Mouse (Mus musculus): Measurements from ENCODE around the gene Ecsit.
A peak's percentile ranks its signal among the peaks of the same experiment; 100 is the strongest.

Ecsit gene

GRCm38 (mm10) chr9:22085022-22085834 lies at the start of gene Ecsit:
Gene Ecsit (minus strand): TSS chr9:22085438.
- DNase-seq (ENCODE audit: low spot score), result peak; percentile 79

GRCm38 (mm10) chr9:22134246-22134890 lies 49.1 kb upstream of the Ecsit start:
- no peak for DNase-seq (ENCODE audit: low spot score)

GRCm38 (mm10) chr9:22132220-22132619 lies 47.0 kb upstream of the Ecsit start:
- no peak for DNase-seq (ENCODE audit: low spot score)

GRCm38 (mm10) chr9:22131226-22131981 lies 46.2 kb upstream of the Ecsit start:
- DNase-seq (ENCODE audit: low spot score), result peak; percentile 19

- DNase-seq (ENCODE audit: low spot score), result no peak
These were observed 40.2 kb upstream of the Ecsit start for GRCm38 (mm10) chr9:22125246-22126027.

- DNase-seq (ENCODE audit: low spot score), result no peak
These were observed 38.9 kb upstream of the Ecsit start for GRCm38 (mm10) chr9:22124169-22124568.

GRCm38 (mm10) chr9:22123069-22123609 lies 37.9 kb upstream of the Ecsit start:
- no peak for DNase-seq (ENCODE audit: low spot score)

GRCm38 (mm10) chr9:22122005-22122404 lies 36.8 kb upstream of the Ecsit start:
- DNase-seq (ENCODE audit: low spot score), result no peak

GRCm38 (mm10) chr9:22121545-22121944 lies 36.3 kb upstream of the Ecsit start:
- DNase-seq (ENCODE audit: low spot score), result no peak

- DNase-seq (ENCODE audit: low spot score), result no peak
These were observed 34.3 kb upstream of the Ecsit start for GRCm38 (mm10) chr9:22119543-22119942.

GRCm38 (mm10) chr9:22117754-22118456 lies 32.7 kb upstream of the Ecsit start:
- DNase-seq (ENCODE audit: low spot score), result peak; percentile 29

- DNase-seq (ENCODE audit: low spot score), result peak; percentile 85
These were observed 31.6 kb upstream of the Ecsit start, which contains the start of gene Elof1 for GRCm38 (mm10) chr9:22116740-22117426. Gene Elof1 (minus strand): TSS chr9:22117172.

GRCm38 (mm10) chr9:22116086-22116485 lies 30.8 kb upstream of the Ecsit start:
- no peak for DNase-seq (ENCODE audit: low spot score)

GRCm38 (mm10) chr9:22115635-22116034 lies 30.4 kb upstream of the Ecsit start:
- no peak for DNase-seq (ENCODE audit: low spot score)

GRCm38 (mm10) chr9:22108194-22108593 lies 23.0 kb upstream of the Ecsit start:
- DNase-seq (ENCODE audit: low spot score), result no peak

- no peak for DNase-seq (ENCODE audit: low spot score)
These were observed 14.7 kb upstream of the Ecsit start for GRCm38 (mm10) chr9:22099922-22100321.

GRCm38 (mm10) chr9:22098993-22099696 lies 13.9 kb upstream of the Ecsit start, which contains the start of gene Cnn1:
Gene Cnn1 (plus strand): TSS chr9:22099216.
- DNase-seq (ENCODE audit: low spot score), result no peak

GRCm38 (mm10) chr9:22095854-22096307 lies 10.6 kb upstream of the Ecsit start:
- peak; percentile 87 for DNase-seq (ENCODE audit: low spot score)

- no peak for DNase-seq (ENCODE audit: low spot score)
These were observed 7.5 kb upstream of the Ecsit start for GRCm38 (mm10) chr9:22092746-22093145.
